Mouse (Mus musculus): ENCODE data around the gene Sorcs3.

Gene Sorcs3

DNA sequence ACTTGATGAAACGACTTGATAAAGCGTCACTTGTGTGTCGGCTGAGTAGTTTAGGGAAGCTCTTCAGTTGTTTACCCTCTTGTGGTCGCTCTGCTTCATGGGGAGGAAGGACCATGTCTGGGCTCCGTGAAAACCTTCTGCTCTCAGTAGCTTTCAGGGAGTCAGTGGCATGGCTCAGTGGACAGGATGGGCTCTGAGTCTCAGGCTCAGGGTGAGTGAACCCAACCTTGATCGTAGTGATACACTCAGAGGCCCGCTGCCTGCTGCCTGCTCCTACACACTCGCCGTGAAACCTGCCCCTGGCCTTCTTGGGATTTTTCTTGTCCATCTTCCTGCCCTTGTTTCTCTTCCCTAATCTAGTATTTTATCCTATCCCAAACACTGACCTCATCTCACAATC, 166.0 kb downstream of the Sorcs3 start:
- in situ Hi-C loops (cut with MboI, MseI): no loop called here

DNA sequence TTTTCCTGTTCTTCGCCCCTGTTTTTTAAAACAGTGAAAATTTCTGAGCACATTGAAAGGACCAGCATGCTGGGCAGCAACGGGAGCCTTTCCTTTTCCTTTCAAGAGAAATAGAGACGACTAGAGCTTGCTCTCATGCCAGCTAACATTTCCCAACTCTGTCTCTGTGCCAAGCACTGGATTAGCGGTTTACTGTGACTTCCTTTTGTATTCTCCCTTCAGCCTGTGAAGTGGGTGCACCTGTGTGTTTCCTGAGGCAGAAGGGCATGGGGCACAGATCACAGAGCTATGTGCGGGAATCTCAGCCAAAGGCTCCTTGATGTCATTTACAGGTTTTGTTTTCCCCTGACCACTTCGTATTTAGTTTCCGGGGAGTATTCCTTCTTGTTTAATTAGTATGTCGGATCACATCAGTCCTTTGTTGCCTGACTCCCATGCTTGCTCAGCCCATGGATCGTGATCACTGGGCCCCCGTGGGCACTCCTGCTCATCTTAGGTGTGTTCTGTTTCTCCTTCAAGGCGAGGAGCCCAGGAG, 172.2 kb downstream of the Sorcs3 start:
- in situ Hi-C loops (cut with MboI, MseI): loop anchor here (25.0 kb wide), 1 partner anchor 91 kb away; no protein-coding TSS in a partner anchor

DNA sequence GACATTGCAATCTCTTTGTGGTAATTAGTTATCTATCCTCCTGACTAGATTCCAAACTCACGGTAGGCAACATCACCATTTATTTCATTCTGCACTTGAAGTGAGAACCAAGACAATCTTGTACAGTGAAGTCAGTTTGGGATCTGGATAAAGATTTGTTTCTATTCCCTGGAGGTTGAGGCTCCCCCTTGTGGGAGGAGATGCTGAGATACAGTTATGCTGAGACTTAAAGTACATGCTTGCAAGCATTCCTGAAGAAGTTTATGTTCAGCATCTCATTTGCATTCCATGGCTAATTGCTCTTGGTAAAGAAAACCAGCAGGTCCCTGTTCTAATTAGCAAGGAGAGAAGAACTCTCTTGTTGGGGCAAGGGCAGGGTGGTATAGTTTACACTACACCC, 185.7 kb downstream of the Sorcs3 start:
- in situ Hi-C loops (cut with MboI, MseI): loop anchor here (25.0 kb wide), 1 partner anchor 104 kb away; no protein-coding TSS in a partner anchor

DNA sequence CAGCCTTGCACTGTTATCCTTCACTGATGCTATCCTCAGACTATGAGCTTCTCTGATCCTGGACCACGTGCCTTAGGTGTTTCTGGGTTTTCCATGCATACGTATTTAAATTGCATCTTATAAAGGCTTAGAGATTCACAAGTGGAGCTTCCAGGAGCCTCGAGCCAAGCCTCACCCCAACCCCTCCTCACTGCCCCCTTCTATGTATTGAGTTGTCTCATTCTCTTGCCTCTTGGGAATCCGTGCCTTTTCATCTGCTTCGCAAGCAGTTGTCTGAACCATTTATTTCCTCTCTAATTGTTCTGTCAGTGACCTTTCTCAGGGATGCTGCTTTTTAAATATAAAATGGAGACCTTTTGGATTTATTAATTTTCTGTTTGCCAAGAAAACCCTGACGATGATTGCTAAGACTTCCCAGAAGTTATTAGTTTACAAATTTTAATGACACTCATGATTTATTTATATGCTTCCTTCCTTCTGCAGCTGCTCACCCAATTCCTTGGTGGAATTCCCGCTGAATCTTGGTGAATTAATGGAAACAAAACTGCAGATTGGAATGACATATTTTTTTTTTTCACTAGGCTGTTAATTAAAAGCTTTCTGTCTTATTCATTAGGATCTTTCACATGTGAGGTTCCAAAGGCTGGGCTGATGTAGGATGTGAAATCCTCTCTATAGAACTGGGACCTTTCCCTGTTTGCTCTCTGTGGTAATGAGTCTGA, 199.1 kb downstream of the Sorcs3 start:
- in situ Hi-C loops (cut with MboI, MseI): loop anchor here (10.0 kb wide), 1 partner anchor 720 kb away; no protein-coding TSS in a partner anchor

DNA sequence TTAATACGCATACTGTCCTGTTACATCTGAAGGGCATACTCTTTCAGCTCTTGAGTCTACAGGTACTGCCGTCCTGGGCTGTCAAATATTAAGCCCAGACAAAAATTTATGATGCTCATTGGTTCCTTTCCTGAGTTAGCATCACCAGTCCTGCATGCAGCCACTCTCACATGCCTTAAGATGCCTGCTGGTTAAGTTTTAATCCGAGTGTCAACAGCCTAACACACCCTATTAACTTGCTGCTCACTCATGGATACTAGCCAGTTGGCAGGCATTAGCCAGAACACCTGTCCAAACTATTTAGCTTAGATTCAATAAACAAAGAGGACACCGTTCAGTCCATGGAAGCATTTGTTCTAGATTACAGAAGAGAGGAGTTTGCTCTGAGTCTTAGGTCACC, 202.4 kb downstream of the Sorcs3 start:
- in situ Hi-C loops (cut with MboI, MseI): loop anchor here (10.0 kb wide), 1 partner anchor 723 kb away; no protein-coding TSS in a partner anchor

DNA sequence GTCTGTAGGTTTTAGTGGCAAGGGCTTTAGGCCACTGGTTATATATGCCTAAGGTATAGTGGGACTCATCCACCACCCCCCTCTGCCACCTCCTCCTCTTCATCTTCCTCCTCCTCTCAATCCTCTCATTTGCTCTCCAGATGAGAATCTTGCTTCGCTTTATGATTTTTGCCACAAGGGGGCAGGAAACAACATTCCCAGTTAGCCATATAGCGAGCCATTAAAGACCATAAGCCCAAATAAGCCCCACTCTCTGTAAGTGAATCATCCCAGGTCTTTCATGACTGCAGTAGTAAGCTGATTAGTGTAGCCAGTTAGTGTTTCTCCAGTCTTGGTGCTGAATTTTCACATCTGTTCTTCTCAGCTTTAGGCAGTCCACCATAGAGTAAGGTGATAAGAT, 205.5 kb downstream of the Sorcs3 start:
- in situ Hi-C loops (cut with MboI, MseI): no loop called here

DNA sequence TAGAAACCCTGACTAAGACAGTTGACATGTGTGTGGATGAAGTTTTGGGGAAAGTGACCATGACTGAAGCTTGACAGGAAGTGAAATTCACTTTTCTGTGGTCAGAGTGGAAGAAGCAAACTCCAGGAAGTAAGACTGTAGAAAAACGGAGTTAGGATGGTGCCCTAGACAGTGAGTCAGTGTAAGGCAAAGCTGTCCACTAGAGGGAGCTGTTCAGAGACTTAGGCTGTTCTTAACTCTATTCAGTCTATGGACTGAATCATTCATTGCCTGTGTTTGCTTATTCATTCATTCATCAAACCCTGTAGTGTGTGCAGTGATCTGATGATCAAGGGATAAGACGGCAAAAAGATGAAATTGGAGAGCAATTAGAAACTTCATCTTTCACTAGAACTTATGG, 208.0 kb downstream of the Sorcs3 start:
- in situ Hi-C loops (cut with MboI, MseI): no loop called here

DNA sequence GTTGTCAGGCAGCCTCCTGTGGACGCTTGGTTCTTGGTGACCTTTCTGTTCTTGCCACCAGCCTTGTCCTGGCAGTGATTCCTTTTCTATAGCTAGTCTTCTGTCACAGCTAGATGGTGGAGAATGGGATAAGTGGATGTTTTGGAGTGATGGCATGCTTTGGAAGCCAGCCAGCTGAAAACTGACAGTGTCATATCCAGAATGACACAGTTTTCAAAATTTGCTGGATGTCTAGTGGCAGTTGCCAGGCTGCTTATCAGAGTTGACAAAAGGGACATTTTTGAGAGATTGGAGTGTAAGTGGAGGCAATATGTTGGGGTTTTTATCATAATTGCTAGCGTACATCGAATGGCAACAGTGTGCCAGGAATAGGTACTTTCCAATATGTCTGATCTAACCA, 212.5 kb downstream of the Sorcs3 start:
- in situ Hi-C loops (cut with MboI, MseI): no loop called here

DNA sequence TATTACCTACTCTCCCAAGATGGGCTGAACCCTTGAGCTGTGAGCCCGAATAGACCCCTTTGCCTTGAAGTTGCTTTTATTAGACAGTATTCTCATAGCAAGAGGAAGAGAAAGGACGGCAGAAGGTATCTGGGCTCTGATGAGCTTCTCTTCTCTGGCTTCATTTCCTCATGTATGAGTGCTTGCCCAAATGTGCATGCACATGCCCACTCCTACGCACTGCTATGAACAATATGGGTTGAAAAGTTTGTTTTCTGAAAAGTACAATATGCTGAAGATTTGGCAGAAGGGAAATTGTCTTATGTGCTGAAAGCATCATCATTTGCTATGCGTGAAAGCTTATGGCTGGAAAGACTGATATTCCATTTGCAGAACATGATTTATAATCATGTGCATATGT, 223.4 kb downstream of the Sorcs3 start:
- in situ Hi-C loops (cut with MboI, MseI): no loop called here

DNA sequence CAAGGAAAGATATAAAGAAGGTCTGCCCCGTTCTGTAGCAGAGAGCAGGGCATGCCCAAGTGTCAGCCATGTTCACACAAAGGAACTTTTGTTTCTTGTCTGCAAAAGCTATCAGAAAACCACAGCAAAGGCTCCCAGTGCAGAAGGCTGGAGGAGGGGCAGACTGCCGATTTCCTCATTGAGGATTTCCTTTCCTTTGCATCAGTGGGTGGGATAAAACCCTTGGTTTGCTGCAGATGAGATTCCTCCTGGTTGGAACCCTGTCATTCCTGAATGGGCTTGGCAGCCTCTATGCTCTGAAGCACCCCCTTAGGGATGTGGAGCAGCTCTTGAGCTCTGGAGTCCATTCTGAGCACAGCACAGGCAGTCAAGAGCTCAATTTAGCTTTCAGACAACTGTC, 223.9 kb downstream of the Sorcs3 start:
- in situ Hi-C loops (cut with MboI, MseI): no loop called here

DNA sequence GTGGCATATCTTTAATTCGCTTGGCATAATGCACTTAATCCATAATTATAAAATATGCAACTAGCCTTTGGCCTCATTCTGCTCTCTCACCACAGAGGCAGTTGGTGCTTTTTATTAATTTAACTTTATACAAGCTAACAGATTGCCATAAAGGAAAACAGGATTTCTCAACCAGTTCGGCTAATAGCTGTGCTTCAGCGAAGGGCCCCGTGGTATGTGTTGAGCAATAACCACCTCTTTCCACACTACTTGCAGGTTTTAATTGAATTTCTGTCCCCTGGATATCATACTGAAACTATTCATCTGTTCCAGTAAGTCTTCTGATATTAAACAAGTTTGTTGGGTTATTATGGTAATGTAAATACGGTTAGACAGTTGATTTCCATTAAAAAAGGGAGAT, 224.5 kb downstream of the Sorcs3 start:
- in situ Hi-C loops (cut with MboI, MseI): no loop called here

DNA sequence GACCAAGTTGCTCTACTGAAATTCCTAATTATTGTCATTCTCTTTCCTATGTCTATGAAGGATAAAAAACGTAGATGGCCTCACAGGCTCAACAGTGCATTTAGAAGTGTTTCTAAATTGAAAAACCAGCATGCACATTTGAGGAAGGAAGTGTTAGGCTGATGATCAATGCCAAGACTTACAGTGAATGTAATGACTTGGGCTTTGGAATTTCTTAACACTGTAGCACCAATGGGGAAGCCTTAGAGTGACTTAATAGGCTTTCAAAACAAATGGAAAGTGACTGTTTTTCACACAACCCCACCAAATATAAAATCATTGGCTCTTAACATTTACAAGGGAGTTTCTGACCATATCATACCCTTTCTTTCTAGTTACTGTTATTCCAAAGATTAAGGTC, 232.6 kb downstream of the Sorcs3 start:
- in situ Hi-C loops (cut with MboI, MseI): no loop called here

DNA sequence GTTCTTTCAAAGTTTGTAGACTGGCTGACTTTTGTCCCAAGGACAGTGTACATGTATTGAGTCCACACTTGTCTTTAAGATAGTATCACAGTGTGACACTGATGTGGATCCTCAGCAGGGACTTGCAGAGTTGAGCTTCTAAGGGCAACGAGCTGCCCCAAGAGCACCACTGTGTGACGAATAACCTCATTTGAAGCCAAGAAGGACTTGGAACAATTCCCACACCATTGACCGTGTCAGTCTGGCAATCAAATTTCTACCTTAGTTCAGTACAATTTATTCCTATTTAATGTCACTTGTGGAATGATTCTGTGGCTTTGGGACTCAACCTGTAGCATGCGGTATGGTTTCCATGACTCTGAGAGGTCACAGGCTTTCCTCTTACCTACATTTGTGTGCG, 255.3 kb downstream of the Sorcs3 start:
- in situ Hi-C loops (cut with MboI, MseI): no loop called here

DNA sequence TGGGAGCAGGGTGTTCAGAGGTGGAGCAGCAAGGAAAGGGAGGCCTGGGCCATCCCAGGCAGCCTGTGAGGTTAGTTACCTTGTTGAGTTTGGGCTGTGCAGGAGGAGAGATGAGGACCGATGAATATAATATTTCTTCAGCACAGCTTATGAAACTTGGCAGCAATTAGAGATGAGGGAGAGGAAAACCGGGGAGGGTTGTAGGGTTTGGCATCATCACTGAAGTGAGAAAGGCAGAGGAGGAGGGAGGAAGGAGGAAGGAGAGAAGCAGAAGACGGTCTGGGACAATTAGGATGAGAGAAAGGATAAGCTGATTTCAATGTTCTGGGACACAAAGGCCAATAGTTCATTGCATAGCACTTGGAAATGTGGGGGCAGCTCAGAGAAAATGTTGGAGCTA, 256.6 kb downstream of the Sorcs3 start:
- in situ Hi-C loops (cut with MboI, MseI): no loop called here

DNA sequence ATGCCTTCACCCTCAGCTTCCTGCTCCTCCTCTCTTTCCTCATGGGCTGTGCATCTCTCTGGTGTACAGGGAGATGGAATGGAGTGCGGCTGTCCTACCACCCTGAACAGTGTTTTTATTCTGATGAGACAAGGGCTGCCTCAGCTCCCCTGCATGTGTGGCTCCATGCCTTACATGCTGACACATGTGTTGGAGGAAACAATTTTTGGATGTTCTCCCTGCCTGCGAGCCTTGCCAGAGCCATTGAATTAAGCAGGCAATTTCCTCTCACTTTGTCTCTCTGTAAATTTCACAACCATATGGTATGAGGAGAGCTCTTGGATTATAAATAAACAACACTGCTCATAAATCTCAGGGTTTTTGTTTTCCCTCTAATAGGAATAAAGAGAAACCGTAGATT, 257.7 kb downstream of the Sorcs3 start:
- in situ Hi-C loops (cut with MboI, MseI): no loop called here

DNA sequence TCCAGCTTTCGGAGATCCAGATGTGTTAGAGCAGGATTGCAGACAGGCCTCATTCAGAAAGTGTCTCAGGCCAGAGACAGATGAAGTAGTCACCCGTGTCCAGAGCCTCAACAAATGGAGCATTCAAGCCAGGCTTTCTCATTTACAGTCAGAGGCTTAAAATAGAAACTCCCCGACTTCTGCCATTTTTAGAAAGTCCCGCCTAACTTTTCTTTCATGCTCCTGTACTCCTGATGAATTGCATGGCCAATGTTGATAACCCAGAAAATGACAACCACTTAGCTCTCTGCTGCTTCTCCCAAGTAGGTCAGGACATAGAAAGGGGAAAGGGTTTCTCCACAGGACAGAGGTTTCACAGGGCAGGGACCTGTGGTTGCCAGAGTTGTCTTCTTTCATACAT, 261.6 kb downstream of the Sorcs3 start:
- in situ Hi-C loops (cut with MboI, MseI): no loop called here

DNA sequence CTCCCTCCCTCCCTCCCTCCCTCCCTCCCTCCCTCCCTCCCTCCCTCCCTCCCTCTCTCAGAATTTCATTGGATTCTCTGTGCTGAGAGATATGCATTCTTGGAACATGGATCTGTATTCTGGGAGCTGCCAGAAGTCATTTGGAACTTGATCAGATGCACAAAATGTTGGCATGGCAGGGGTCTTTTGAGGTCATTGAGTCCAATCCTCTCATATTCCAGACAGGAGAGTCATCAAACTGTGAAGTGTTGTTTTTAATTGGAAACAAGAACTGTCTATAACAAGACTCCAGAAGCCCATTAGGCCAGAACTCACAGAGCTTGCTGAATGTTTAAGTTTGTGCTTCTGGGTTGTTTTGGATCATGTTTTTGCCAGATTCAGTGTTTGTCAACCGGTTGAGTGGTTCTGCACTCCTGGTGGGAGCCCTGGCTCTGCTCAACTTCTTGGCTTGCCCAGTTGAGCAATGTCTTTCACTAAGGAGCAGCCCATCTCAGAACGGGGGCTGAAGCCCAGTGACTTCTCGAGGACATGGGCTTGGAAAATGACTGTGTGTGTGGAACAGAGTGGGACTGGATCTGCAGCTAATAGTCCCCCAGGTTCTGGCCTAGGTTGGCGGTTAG, 264.1 kb downstream of the Sorcs3 start:
- in situ Hi-C loops (cut with MboI, MseI): no loop called here

DNA sequence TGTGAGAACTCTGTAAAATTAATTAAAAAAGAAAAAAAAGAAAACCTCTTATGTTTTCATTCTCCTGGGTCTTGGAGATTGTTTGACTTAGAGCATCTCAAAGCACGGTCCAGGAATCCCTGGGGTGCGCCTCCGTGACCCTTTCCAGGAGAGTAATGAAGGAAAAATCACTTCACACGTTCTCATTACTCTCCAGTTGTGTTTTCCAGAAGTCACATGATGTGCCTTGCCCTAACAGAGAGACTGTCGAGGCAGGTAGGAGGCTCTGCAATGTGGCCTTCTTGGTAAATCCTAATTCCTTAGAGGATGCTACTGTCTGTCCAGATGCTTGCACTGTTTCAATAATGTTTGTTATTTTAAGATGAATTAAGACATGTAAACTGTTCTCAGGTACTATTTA, 266.1 kb downstream of the Sorcs3 start:
- in situ Hi-C loops (cut with MboI, MseI): no loop called here

DNA sequence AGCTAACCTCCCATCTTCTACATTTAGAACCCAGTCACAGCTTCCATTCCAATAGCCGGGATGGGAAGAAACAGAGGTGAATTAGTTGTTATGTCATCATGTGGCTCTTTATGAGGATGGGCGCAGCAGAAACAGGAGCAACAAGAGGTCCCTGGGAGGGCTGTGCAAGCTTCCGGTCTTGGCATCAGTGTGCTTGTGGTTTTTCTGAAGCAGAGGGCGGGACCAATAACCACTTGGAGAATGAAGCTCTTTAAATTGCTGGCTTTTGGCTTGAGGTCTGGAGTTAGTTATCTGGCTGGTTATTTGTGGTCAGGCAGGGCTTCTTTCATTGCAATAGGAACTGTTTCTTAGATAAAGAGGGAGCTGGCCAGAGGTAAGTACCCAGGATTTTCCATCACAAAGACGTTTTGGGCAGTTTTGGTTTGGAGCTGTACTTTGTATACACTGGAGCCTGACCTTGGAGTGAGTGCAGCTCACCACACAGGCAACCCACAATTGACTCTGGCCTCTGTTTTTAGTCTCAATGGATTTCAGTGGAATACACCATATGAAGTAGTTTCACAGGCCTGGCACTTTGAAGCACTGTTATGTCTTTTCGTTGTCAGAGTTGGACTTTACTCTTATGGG, 270.1 kb downstream of the Sorcs3 start:
- in situ Hi-C loops (cut with MboI, MseI): no loop called here

DNA sequence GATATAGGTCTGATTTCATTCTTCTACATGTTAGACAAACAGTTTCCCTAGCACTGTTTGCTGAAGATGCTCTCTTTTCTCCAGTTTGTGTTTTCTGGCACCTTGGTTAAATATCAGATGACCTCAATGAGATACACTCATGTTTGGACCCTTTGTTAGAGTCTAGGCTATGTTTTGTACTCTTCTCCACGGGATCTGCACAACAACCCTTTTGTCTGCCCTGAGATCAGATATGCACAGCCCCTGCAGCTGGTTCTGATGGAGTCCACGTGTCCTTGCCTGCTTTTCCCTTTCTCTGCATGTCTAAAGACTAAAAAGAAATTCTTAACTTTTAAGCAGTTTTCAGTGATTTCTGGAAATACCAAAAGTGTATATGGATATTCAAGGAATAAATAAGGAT, 273.0 kb downstream of the Sorcs3 start:
- in situ Hi-C loops (cut with MboI, MseI): no loop called here

DNA sequence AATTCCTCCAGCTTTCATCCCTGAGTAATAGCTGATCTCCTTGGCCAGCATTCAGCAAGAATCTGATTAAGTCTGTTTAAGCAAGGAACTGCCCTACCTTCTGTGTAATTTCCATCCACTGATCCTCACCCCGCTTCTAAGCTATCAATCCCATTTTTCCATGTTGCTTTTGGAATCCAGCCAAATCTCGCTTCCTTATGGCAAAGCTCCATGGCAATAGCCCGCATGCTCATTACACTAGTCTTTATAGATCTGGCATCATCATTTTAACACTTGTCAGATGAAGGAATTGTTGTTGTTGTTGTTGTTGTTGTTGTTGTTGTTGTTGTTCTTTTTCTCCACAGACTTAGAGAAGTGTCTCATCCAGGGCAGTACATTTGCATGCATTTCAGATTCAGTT, 277.1 kb downstream of the Sorcs3 start:
- in situ Hi-C loops (cut with MboI, MseI): no loop called here

DNA sequence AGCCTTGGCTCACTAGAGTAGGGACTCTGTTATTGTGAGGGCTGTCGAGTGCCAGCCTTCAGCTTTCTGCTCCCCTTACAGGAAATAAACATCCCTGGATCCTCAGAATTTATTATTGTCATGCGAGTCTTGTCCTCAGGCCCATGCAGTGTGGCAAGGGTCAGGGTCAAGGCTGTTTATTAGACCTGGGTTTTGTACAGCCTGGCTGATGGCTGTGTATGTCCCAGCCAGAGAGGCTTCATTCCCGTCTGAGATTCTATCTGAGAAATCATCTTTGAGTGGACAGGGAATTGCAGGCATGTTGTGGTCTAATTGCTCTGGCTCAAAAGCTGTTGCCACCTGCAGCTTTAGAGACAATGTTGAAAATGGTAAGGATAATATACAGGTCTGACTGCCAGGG, 285.3 kb downstream of the Sorcs3 start:
- in situ Hi-C loops (cut with MboI, MseI): no loop called here
